Mouse (Mus musculus) c-Kit-negative CD71-positive TER-119-positive erythroid progenitor cells, embryonic 14.5 days (primary cell): ENCODE data around the gene Csnk2b.

Source experiments
- DNase-seq: peaks from one replicate; pipeline ENCODE4 v3.0.0-alpha.2; 2013; ENCODE audit warnings: low read depth, low spot score

The Csnk2b gene

GRCm38 (mm10) chr17:35088825-35089644 lies 32.8 kb downstream of the Csnk2b start, which contains the start of gene Abhd16a:
TSS of gene Abhd16a (plus strand) at chr17:35089263.
- peak; percentile 88 for DNase-seq

DNA sequence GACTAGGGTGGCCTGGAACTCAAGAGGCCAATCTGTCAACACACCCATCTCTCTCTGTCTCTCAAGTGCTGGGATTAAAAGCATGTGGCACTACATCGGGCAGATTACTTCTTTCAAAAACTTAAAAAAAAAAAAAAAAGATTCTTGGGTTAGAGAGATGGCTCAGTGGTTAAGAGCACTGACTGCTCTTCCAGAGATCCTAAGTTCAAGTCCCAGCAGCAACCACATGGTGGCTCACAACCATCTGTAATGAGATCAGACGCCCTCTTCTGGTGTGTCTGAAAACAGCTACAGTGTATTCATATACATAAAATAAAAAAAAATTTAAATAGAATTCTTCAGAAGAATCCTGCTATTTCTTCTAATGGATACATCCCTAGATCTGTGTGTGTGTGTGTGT lies 33.7 kb downstream of the Csnk2b start:
- no peak for DNase-seq

- DNase-seq: no peak
Observed at GRCm38 (mm10) chr17:35085208-35085865, 36.5 kb downstream of the Csnk2b start, which contains the start of gene Ly6g6f. TSS of gene Ly6g6f (minus strand) at chr17:35085610.

GRCm38 (mm10) chr17:35083929-35084497 lies 37.8 kb downstream of the Csnk2b start:
- DNase-seq: no peak

DNA sequence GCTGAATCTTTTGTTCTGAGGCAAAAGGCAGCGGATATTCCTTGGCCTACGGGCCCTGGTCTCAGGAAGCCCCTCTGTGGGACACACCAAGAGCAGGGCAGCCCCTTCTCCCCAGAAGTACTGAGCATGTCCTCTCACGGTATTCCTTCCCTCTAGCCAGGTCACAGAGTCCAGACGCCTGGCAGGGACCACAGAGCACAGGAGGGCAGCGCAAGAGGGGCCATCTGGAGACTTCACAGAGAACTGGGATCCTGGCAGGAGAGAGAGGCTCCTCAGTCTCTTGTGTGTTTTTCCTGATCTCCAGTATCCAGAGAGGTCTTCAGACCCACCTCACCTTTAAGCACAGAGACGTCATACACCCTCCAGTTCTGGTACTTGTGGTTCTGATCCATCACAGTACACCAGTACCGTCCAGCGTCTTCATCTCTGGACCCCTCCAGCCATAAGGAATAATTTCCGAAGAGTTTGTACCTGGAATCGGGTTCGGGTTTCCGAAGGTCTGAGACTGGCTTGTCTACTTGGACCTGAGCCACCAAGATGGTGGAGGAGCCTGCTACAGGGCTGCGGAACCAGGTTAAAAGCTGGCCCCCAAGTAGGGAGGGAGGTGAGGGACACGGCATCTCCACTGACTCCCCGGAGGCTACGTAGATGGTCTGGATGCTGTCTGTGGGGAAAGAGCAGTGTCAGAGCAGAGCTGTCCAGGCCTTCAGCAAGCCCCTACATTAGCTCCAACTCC lies 38.8 kb downstream of the Csnk2b start:
- no peak for DNase-seq

- no peak for DNase-seq
Observed at GRCm38 (mm10) chr17:35080710-35081109, 41.1 kb downstream of the Csnk2b start.

DNA sequence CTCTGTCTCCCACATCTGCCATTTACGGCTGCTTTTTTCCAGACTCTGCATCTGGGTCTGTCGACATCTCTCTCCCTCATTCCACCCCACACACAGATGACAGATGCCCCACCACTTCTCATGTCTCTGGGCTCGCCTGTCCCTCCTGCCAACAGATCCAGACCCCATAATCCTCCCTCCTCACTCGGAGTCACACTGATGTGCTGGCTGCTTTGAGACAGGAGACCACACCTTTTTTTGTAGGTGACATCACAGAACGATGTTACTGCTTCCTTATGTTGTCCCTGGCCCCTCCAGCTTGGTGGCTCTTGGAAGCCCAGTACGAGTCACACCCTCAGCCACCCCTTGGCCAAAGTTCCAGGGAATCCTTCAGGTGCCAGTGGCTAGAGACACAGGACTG lies 41.6 kb downstream of the Csnk2b start:
- no peak for DNase-seq

- no peak for DNase-seq
Observed at GRCm38 (mm10) chr17:35079778-35080177, 42.1 kb downstream of the Csnk2b start.

- no peak for DNase-seq
Observed at GRCm38 (mm10) chr17:35077786-35078233, 44.0 kb downstream of the Csnk2b start, which contains the start of gene Ly6g6d. TSS of gene Ly6g6d (minus strand) at chr17:35078065.

DNA sequence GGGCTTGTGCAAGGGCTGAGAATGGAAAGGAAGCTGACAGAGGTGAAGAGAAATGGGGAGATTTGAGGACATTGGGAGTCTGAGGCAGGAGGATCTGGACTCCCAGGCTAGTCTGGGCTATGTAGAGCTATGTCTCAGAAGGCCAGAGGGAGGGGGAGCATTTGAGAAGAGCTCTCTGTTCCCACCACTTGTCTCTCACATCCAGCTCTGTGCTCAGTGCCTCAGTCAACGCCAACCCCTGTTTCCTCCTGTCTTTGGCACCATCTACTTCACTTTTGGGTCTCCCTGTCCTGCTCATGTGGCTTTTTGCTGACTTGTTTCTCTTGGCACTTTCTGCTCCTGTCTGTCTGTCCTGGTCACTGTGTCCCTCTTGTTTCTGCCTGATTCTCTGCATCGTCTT lies 44.6 kb downstream of the Csnk2b start:
- no peak for DNase-seq

DNA sequence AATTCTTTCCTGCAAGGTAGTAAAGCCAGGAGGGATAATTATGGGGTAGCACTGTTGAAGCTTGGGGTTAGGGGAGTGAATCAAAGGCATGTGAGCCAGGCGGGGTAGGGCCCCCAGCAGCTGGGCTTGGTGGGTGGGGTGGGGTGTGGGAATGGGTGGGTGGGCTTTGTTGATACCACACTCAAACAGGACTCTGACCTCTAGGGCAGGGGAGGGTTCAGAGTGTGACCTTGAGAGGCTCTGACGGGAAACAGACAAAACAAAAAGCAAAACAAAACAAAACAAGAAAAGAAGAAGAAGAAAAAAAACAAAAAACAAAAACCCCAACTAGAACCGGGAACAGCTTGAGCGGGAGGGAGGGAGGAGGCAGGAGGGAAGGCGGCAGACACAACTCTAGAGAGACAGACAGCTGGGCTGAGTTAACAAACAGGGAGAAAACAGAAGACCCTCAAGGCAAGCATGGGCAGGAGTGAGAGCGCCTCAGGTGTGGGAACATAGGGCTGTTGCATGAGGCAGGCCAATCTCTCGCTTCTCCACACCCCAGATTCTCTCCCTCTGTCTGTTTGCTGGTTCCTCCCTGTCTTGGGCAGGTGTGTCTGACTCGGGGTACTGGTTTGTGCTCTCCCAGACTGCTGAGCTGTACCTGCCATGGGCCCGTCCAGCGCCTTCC lies 45.2 kb downstream of the Csnk2b start, which contains the start of gene Ly6g6e:
Ly6g6e (plus strand) TSS at position 396 of the 670 bp plus-strand sequence.
- no peak for DNase-seq

DNA sequence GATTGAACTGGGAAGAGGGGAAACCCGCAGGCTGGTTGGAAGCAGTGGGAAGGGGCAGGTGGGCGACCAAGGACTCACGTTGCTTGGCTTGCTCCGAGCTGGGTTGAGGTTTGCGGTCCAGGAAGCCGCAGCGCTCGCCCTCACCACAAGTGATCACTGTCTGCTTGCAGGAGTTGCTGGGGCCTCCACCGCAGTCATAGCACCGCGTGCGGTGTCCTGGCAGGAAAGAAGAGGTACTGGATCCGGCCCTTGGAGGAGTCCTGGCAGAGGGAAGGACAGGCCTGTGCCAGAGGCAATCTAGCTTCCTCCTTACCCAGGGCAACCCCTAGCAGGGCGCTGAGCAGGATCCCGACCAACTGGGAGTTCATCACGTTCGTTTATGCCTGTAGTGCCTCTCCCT lies 47.8 kb downstream of the Csnk2b start:
- DNase-seq: no peak

DNA sequence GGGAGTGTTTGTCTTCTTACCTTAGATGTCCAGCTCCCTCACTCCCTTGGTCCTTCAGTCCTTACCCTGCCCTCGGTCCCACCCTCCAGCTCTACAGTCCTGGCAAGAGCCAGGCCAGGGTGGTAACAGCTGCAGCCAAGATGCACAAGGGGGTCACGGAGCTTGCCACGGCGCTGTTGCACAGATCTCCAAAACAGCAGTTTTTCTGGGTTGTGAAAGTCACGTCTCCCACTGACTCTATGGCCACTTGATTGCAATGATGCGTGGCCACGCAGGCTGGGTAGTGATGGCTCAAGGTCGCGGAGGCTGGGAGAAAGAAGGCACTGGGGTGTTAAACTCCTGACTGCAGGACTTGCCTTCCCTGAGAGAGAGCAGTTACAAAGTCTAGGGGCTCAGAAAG lies 50.4 kb downstream of the Csnk2b start:
- no peak for DNase-seq

- no peak for DNase-seq
Observed at GRCm38 (mm10) chr17:35070556-35071229, 51.2 kb downstream of the Csnk2b start.

GRCm38 (mm10) chr17:35068213-35068914 lies 53.5 kb downstream of the Csnk2b start:
- no peak for DNase-seq
